Mouse (Mus musculus) embryonic facial prominence, embryonic 12.5 days (tissue): ENCODE measurements around the gene Neu2. TPM values are rescaled to one million over a fixed set of nuclear protein-coding genes. Genes with fewer than 3 reads are reported as not detected.

Experiments
- ATAC-seq: fragments of 200-750 bp; cut with Nextera tagmentation; 2 replicates; pipeline ENCODE4 v1.8.0; 2017; ENCODE audit not compliant: insufficient number of reproducible peaks, insufficient read depth, low FRiP score, low TSS enrichment
- H3K27ac ChIP-seq: fragments of 300-500 bp; sonication (generic); 2 replicates; pipeline ENCODE4 v1.5.1; 2016; ENCODE audit warnings: mild to moderate bottlenecking
- H3K27me3 ChIP-seq: fragments of 300-500 bp; sonication (generic); 2 replicates; pipeline ENCODE4 v1.6.1; 2016; ENCODE audit warnings: mild to moderate bottlenecking, moderate library complexity
- H3K36me3 ChIP-seq: fragments of 300-500 bp; sonication (generic); 2 replicates; pipeline ENCODE4 v1.6.1; 2016; ENCODE audit warnings: mild to moderate bottlenecking
- H3K4me1 ChIP-seq: fragments of 300-500 bp; sonication (generic); 2 replicates; pipeline ENCODE4 v1.6.1; 2016
- H3K4me2 ChIP-seq: fragments of 300-500 bp; sonication (generic); replicated peaks from 2 replicates; pipeline ENCODE4 v1.6.1; 2016; ENCODE audit warnings: mild to moderate bottlenecking, moderate library complexity
- H3K4me3 ChIP-seq: fragments of 300-500 bp; sonication (generic); 2 replicates; pipeline ENCODE4 v1.5.1; 2016; ENCODE audit warnings: mild to moderate bottlenecking
- H3K9ac ChIP-seq: fragments of 300-500 bp; sonication (generic); 2 replicates; pipeline ENCODE4 v1.6.1; 2016; ENCODE audit warnings: mild to moderate bottlenecking, moderate library complexity
- H3K9me3 ChIP-seq: fragments of 300-500 bp; sonication (generic); 2 replicates; pipeline ENCODE4 v1.6.1; 2016; ENCODE audit warnings: mild to moderate bottlenecking, moderate library complexity
- WGBS: fragments of 180-500 bp; shearing (Covaris S2); methylation state at CpG from one replicate; pipeline ENCODE4 v1.1.7; 2016; 5-methylcytosine and 5-hydroxymethylcytosine counted together
- polyA plus RNA-seq: library from polyadenylated mRNA; unstranded; fragments of >200 nt; fragmentation: Nextera tagmentation; extraction: Ambion mirVana; gene quantifications from 2 replicates; pipeline ENCODE4 v1.2.1, GENCODE M21; 2016

Gene Neu2
- polyA plus RNA-seq, 1 experiment from 2014 or later = not detected

GRCm38 (mm10) chr1:87637878-87638600, 128.3 kb downstream of the Neu2 start:
- peaks cover 8% of the 10 kb centered on the region; the same call in 1 of the 2 replicates for H3K4me1 ChIP-seq
- no peak for ATAC-seq
- 82% methylated on average over 4 of the region's 4 CpGs for WGBS
- no peak overlapping the region for H3K9ac ChIP-seq
- no peak overlapping the region for H3K4me3 ChIP-seq
- H3K4me2 ChIP-seq = no peak overlapping the region
- no peaks in the 10 kb centered on the region for H3K27me3 ChIP-seq
- H3K27ac ChIP-seq = 0 out of 2 replicates have a peak overlapping the region, but pooled peaks have one; percentile 1
- H3K36me3 ChIP-seq = no peaks in the 10 kb centered on the region
- no peaks in the 10 kb centered on the region for H3K9me3 ChIP-seq

- H3K9me3 ChIP-seq = no peaks in the 10 kb centered on the region
- peaks cover 8% of the 10 kb centered on the region; the same call in 1 of the 2 replicates for H3K4me1 ChIP-seq
- WGBS = 81% methylated on average over 8 of the region's 8 CpGs
- no peak overlapping the region for H3K4me2 ChIP-seq
- ATAC-seq = no peak
- no peaks in the 10 kb centered on the region for H3K27me3 ChIP-seq
- peak overlapping the region; percentile 60; the same call in 1 of the 2 replicates for H3K27ac ChIP-seq
- no peak overlapping the region for H3K9ac ChIP-seq
- H3K36me3 ChIP-seq = no peaks in the 10 kb centered on the region
- no peak overlapping the region for H3K4me3 ChIP-seq
These were observed 130.0 kb downstream of the Neu2 start for GRCm38 (mm10) chr1:87639724-87640123.

GRCm38 (mm10) chr1:87640165-87640661, 130.5 kb downstream of the Neu2 start:
- no peak for ATAC-seq
- peak overlapping the region; percentile 60; the same call in 1 of the 2 replicates for H3K27ac ChIP-seq
- H3K4me3 ChIP-seq = no peak overlapping the region
- H3K36me3 ChIP-seq = no peaks in the 10 kb centered on the region
- H3K4me2 ChIP-seq = no peak overlapping the region
- peaks cover 8% of the 10 kb centered on the region; the same call in 1 of the 2 replicates for H3K4me1 ChIP-seq
- H3K9me3 ChIP-seq = no peaks in the 10 kb centered on the region
- WGBS = 49% methylated on average over 17 of the region's 17 CpGs
- no peak overlapping the region for H3K9ac ChIP-seq
- H3K27me3 ChIP-seq = no peaks in the 10 kb centered on the region

DNA sequence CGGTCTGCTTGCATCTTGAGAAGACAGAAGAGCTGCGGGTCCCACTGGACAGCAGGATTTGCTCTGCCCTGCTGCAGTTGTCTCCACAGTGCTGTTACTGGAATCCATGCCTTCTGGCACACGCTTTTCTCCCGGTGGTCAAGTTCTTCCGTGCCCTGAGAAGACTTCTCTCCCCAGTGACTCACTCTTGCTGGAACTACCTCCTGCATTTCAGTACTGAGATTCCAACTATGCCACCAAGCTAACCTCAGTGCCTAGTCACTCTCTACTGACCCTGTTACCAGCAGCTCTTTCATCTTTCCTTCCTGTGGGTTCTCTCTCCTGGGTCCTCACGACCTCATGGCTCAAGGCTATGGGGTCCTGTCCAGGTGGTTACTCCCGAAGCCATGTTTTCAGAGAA, 133.3 kb downstream of the Neu2 start:
- ATAC-seq = no peak
- no peak overlapping the region for H3K27ac ChIP-seq
- H3K9me3 ChIP-seq = no peaks in the 10 kb centered on the region
- peaks cover 8% of the 10 kb centered on the region; the same call in 1 of the 2 replicates for H3K4me1 ChIP-seq
- WGBS = 82% methylated on average over 7 of the region's 7 CpGs
- no peak overlapping the region for H3K4me2 ChIP-seq
- no peak overlapping the region for H3K4me3 ChIP-seq
- no peaks in the 10 kb centered on the region for H3K27me3 ChIP-seq
- H3K36me3 ChIP-seq = no peaks in the 10 kb centered on the region
- no peak overlapping the region for H3K9ac ChIP-seq

- no peak for ATAC-seq
- H3K9ac ChIP-seq = no peak overlapping the region
- H3K27ac ChIP-seq = no peak overlapping the region
- 69% methylated on average over 7 of the region's 7 CpGs for WGBS
- no peaks in the 10 kb centered on the region for H3K27me3 ChIP-seq
- H3K4me3 ChIP-seq = no peak overlapping the region
- peaks cover 6% of the 10 kb centered on the region; the same call in 1 of the 2 replicates for H3K4me1 ChIP-seq
- no peaks in the 10 kb centered on the region for H3K36me3 ChIP-seq
- no peak overlapping the region for H3K4me2 ChIP-seq
- H3K9me3 ChIP-seq = no peaks in the 10 kb centered on the region
These were observed 135.4 kb downstream of the Neu2 start for GRCm38 (mm10) chr1:87645041-87645440.

GRCm38 (mm10) chr1:87645748-87646147, 136.1 kb downstream of the Neu2 start:
- ATAC-seq = no peak
- no peak overlapping the region for H3K27ac ChIP-seq

More at GRCm38 (mm10) chr1:87645748-87646147, 136.1 kb downstream of the Neu2 start:
- H3K4me3 ChIP-seq = no peak overlapping the region
- H3K27me3 ChIP-seq = no peaks in the 10 kb centered on the region
- H3K9me3 ChIP-seq = no peaks in the 10 kb centered on the region
- no peaks in the 10 kb centered on the region for H3K36me3 ChIP-seq
- H3K4me1 ChIP-seq = no peaks in the 10 kb centered on the region
- H3K9ac ChIP-seq = no peak overlapping the region
- no peak overlapping the region for H3K4me2 ChIP-seq
- WGBS = 80% methylated on average over 6 of the region's 6 CpGs

Other genes starting within 250 kb of the Neu2 start
- gene Efhd1, start 245.5 kb upstream of the Neu2 start, polyA plus RNA-seq = 0.98 and 1.5 TPM in 2 replicates
- 60.5 and 61.0 TPM in 2 replicates for gene Gigyf2, start 182.9 kb upstream of the Neu2 start, polyA plus RNA-seq
- gene Kcnj13, start 115.2 kb upstream of the Neu2 start, polyA plus RNA-seq = 0.81 and 1.3 TPM in 2 replicates
- 0.78 and 1.1 TPM in 2 replicates for gene Snorc, start 39.6 kb upstream of the Neu2 start, polyA plus RNA-seq
- 1.8 and 1.9 TPM in 2 replicates for gene Ngef, start 64.0 kb downstream of the Neu2 start, polyA plus RNA-seq
- 5.5 and 6.1 TPM in 2 replicates for gene Inpp5d, start 110.4 kb downstream of the Neu2 start, polyA plus RNA-seq
- 39.4 and 43.0 TPM in 2 replicates for gene Atg16l1, start 246.0 kb downstream of the Neu2 start, polyA plus RNA-seq